Mouse (Mus musculus) adrenal gland, adult 10 weeks (tissue): ENCODE measurements around the gene Psmc3ip. TPM values are rescaled to one million over a fixed set of nuclear protein-coding genes. Genes with fewer than 3 reads are reported as not detected.

Source experiments
- polyA plus RNA-seq: library from polyadenylated mRNA; stranded (reverse); fragments of 350-450 nt; fragmentation: Illumina TruSeq; extraction: RNeasy Lipid Tissue Mini Kit (QIAGEN cat#74804); gene quantifications from one replicate; pipeline ENCODE4 v1.2.3, GENCODE M21; 2014; ENCODE audit warnings: low read depth, low replicate concordance

Gene Psmc3ip
- polyA plus RNA-seq, result 4.3 TPM

GRCm38 (mm10) chr11:101095314-101096024 is at the start of gene Psmc3ip:
Psmc3ip (minus strand) TSS chr11:101095436.

GRCm38 (mm10) chr11:101119761-101120544 is 24.7 kb upstream of the Psmc3ip start, which contains the start of the genes Retreg3 and Tubg1:
Retreg3 (minus strand) TSS chr11:101119893.
Tubg1 (plus strand) TSS chr11:101119938.

GRCm38 (mm10) chr11:101086756-101087681 is 8.2 kb downstream of the Psmc3ip start, which contains the start of gene Mlx:
Mlx (plus strand) TSS chr11:101087277.

GRCm38 (mm10) chr11:101082208-101083082 is 12.8 kb downstream of the Psmc3ip start, which contains the start of gene Coasy:
Coasy (plus strand) TSS chr11:101082565.

GRCm38 (mm10) chr11:101078121-101078520 is 17.1 kb downstream of the Psmc3ip start, which contains the start of gene Hsd17b1:
Hsd17b1 (plus strand) TSS chr11:101078411.

GRCm38 (mm10) chr11:101069391-101070188 is 25.6 kb downstream of the Psmc3ip start, which contains the start of gene Naglu:
Naglu (plus strand) TSS chr11:101070012.

Other genes starting within 250 kb of the Psmc3ip start
- gene Stat5b, start 244.7 kb downstream of the Psmc3ip start, polyA plus RNA-seq, result 11.6 TPM
- 5.2 TPM for gene Stat5a, start 236.1 kb downstream of the Psmc3ip start, polyA plus RNA-seq
- 18.6 TPM for gene Stat3, start 155.9 kb downstream of the Psmc3ip start, polyA plus RNA-seq
- 126 TPM for gene Cavin1, start 124.5 kb downstream of the Psmc3ip start, polyA plus RNA-seq
- 131 TPM for gene Atp6v0a1, start 86.0 kb downstream of the Psmc3ip start, polyA plus RNA-seq
- gene Naglu, start 25.4 kb downstream of the Psmc3ip start, polyA plus RNA-seq, result 0.76 TPM
- gene Hsd17b1, start 17.0 kb downstream of the Psmc3ip start, polyA plus RNA-seq, result not detected
- 5.5 TPM for gene Coasy, start 12.9 kb downstream of the Psmc3ip start, polyA plus RNA-seq
- gene Mlx, start 8.2 kb downstream of the Psmc3ip start, polyA plus RNA-seq, result 51.7 TPM
- 40.1 TPM for gene Retreg3, start 24.5 kb upstream of the Psmc3ip start, polyA plus RNA-seq
- gene Tubg1, start 24.5 kb upstream of the Psmc3ip start, polyA plus RNA-seq, result 3.0 TPM
- gene Tubg2, start 60.5 kb upstream of the Psmc3ip start, polyA plus RNA-seq, result not detected
- gene Cntnap1, start 75.1 kb upstream of the Psmc3ip start, polyA plus RNA-seq, result 0.17 TPM
- not detected for gene Plekhh3, start 75.9 kb upstream of the Psmc3ip start, polyA plus RNA-seq
- gene Ccr10, start 80.0 kb upstream of the Psmc3ip start, polyA plus RNA-seq, result not detected
- gene Ezh1, start 131.0 kb upstream of the Psmc3ip start, polyA plus RNA-seq, result 26.1 TPM
- 6.6 TPM for gene Ramp2, start 150.6 kb upstream of the Psmc3ip start, polyA plus RNA-seq
- gene Vps25, start 158.3 kb upstream of the Psmc3ip start, polyA plus RNA-seq, result 99.3 TPM
- gene Wnk4, start 165.1 kb upstream of the Psmc3ip start, polyA plus RNA-seq, result not detected
- gene Cntd1, start 183.6 kb upstream of the Psmc3ip start, polyA plus RNA-seq, result 0.35 TPM
- 5.0 TPM for gene Coa3, start 183.7 kb upstream of the Psmc3ip start, polyA plus RNA-seq
- gene Becn1, start 206.8 kb upstream of the Psmc3ip start, polyA plus RNA-seq, result 112 TPM
- gene Psme3, start 220.8 kb upstream of the Psmc3ip start, polyA plus RNA-seq, result 268 TPM
- gene Aoc2, start 229.6 kb upstream of the Psmc3ip start, polyA plus RNA-seq, result not detected
- gene Aoc3, start 235.2 kb upstream of the Psmc3ip start, polyA plus RNA-seq, result 22.7 TPM